Mouse (Mus musculus) fibroblast of lung, adult 2 months (primary cell): ENCODE results near the gene Cldn4.

Experiments used
- DNase-seq: peaks from one replicate; pipeline ENCODE4 v3.0.0-alpha.2; 2011; ENCODE audit warnings: low read depth

Cldn4 gene

DNA sequence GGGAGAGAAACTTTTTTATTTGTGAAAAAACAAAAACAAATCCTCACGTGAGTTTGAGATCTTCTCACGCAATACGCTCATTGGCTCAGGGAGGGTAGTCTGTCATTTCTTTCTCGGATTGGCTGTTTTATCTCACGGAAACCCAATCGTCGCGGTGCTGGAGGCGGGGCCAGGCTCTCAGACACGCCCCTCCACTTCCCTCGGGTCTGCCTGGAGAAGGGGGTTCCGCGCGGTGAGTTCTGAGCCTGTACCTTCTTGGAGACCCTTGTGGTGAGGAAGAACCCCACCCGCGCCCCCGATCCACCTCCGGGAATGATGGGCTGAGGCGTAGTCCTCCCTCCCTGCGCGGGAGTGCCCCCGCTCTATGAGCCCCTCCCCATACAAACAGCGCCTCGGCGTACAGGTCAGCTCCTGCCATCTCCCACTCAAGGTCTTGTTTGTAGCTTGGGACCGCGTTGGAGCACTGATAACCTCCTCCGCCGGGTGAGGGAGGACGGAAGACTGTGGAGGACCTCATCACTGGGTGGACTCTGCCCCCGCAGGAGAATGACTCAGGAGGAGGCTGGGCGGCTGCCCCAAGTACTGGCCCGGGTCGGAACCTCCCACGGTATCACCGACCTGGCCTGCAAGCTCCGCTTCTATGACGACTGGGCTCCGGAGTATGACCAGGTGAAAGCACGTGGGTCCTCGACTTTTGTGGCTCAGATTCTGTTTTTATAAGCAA lies 14.4 kb downstream of the Cldn4 start, which contains the start of gene Mettl27:
Mettl27 (plus strand) TSS at position 190 of the 724 bp plus-strand sequence.
- DNase-seq: peak; percentile 81

DNA sequence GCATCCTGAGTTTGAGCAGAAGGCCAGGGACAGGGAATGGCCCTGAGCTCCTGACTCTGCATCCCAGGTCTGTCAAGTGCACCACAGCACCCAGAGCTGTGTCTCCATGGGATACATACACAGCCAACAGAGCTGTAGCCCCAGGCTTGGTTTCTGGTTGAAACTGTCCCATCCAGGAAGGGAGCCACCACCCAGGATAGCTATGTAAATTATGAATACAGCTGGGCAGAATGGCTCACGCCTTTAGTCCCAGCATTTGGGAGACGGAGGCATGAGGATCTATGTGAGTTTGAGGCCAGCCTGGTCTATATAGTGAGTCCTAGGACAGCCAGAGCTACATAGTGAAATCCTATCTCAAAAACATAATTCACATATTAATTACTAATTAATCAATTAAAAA lies 16.7 kb downstream of the Cldn4 start:
- no peak for DNase-seq

GRCm38 (mm10) chr5:134926726-134927125 lies 20.0 kb downstream of the Cldn4 start:
- DNase-seq: no peak

DNA sequence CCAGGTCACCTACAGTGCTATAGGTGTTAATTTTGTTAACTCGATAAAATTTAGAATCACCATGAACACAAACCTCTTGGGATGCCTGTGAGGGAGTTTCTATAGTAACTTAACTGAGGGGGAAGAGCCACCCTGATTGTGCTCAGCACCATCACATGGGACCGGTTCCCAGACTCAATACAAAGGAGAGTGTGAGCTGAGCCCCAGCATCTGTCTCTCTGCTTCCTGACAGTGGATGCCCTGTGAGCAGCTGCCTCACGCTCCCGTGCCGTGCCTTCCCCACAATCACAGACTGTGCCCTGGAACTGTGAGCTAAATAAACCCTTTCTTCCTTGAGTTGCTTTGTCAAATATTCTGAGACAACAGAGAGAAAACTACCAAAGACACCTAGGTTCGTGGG lies 23.6 kb downstream of the Cldn4 start:
- DNase-seq: no peak

- DNase-seq: no peak
These were observed 25.6 kb downstream of the Cldn4 start for GRCm38 (mm10) chr5:134921106-134921505.

DNA sequence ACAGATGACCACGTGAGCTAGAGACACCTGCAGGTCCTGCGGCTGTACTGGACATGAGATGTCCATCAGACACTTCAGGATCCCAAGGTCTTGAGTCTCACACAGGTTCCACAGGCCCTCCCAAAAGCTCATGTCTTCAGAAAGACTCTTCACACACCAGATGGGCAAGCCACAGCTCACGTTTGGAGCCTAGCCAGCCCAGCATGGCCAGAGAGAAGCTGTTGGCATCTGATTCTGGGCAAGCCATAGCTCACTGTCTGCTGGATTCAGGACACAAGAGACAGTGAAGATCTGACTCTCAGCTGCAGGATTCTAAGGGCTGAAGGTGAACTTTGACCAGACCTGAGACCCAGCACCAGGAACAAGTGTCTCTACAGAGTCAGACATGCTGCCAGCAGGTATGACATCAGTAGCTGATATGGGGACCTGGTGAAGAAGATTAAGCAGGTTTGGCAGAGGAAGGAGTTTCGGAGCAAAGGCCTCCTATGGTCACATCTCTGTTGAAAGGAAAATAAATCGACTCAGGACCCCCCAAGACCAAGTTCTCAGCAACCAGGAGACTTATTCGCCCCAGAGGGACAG lies 26.5 kb downstream of the Cldn4 start:
- DNase-seq: no peak

- DNase-seq: no peak
These were observed 27.6 kb downstream of the Cldn4 start for GRCm38 (mm10) chr5:134919097-134919496.

- DNase-seq: no peak
These were observed 28.5 kb downstream of the Cldn4 start for GRCm38 (mm10) chr5:134918071-134918832.

DNA sequence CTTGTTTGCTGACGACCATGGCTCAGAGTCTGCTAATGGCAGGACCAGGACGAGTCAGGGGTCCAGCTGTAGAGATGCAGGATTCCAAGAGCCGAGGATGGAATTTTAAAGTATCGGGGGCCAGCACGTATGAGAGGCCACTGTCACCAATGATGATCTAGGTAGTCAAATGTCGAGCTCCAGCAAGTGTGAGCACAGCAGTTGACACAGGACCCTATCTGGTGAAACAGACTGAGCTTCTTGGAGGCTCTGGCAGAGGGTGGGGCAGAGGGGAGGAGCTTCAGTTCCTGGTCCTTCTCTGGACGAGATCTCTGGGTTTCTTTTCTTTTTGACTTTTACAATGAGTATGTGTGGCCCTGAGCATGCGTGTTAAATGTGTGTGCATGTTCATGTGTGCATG lies 31.4 kb downstream of the Cldn4 start, which contains the start of gene Cldn13:
Cldn13 (minus strand) TSS at position 216 of the 400 bp plus-strand sequence.
- DNase-seq: no peak

DNA sequence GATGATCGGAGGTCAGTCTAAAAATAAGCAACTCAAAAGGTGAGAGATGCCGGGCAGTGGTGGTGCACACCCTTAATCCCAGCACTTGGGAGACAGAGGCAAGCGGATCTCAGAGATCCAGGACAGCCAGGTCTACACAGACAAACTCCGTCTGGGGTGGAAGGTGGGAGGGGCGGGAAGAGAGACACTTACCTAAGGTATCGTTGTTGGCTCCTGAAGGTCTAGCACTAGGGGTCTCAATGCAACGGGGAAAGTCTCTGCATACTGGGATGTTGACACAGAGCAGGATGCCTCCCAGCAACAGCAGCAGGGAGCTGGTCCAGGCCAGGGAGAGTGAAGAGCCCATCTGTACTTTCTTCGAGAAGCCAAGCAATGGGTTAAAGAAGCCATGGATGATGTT lies 32.2 kb downstream of the Cldn4 start:
- no peak for DNase-seq

GRCm38 (mm10) chr5:134913753-134914152 lies 33.0 kb downstream of the Cldn4 start:
- no peak for DNase-seq

DNA sequence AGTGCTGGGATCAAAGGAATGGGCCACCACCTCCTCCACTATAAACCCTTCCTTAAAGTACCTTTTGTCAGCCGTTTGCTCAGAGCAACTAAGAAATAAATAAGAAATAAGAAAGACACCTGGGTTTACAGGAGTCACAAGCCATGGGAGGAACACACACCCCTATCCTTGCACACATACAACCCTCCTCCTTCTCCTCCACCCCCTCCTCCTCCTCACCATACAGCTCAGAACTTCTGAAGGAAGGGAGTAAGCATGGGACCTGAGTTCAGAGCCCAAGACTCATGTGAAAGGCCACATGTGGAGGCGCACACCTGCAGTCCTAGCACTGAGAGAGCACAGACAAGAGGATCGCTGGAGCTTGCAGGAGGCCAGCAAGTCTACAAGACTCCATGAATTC lies 33.4 kb downstream of the Cldn4 start:
- no peak for DNase-seq

DNA sequence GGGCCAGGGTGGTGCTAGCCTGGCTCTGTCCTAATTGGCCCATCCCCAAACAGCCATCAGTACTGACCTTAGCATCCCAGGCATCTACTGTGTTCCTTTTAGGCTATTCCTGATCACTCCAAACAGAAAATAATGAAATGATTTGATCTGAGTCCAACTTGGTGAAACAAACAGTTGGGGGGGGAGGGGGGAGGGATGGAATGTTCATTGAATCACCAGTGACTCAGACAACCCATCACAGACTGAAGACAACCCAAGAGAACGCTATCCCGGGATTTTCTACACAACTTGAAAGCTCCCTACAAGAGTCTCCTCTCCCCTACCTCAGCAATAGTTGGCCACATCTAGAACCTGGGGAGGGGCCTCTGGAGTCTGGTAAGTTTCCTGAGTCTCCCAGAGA lies 34.8 kb downstream of the Cldn4 start:
- DNase-seq: no peak

- peak; percentile 79 for DNase-seq
These were observed 39.6 kb downstream of the Cldn4 start for GRCm38 (mm10) chr5:134907135-134907534.

GRCm38 (mm10) chr5:134906633-134907032 lies 40.1 kb downstream of the Cldn4 start, which contains the start of gene Tmem270:
Gene Tmem270, minus strand, starts transcription at chr5:134906733.
- DNase-seq: no peak

GRCm38 (mm10) chr5:134901644-134902027 lies 45.1 kb downstream of the Cldn4 start:
- DNase-seq: no peak

DNA sequence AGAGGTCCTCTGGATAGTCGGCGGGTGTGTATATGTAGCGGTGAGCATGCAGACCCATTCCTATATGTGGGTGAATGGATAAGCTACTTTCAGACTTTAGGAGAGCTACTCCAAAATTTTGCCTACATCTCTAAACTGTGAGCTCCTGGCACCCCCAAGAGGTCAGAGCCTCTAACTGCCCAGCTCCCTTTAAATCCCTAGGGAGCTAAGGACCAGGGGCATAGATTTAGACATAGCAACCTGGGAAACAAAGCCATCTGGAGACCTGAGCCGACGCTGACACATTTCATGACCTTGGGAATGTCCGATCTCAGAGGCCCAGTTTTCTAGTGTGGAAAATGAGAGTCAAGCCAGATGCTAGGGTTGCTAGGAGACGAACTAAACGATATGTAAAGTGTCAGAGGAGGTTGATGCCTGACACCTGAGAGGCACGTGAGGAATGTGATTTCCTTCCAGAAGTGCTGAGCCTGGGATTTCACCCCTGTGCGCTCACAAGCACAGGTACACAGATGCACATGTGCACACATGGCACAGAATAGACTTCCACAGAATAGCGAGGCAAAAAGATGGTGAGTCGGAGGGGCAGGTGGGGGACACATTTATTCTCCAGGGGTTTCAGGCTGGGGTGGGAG lies 45.6 kb downstream of the Cldn4 start:
- no peak for DNase-seq

DNA sequence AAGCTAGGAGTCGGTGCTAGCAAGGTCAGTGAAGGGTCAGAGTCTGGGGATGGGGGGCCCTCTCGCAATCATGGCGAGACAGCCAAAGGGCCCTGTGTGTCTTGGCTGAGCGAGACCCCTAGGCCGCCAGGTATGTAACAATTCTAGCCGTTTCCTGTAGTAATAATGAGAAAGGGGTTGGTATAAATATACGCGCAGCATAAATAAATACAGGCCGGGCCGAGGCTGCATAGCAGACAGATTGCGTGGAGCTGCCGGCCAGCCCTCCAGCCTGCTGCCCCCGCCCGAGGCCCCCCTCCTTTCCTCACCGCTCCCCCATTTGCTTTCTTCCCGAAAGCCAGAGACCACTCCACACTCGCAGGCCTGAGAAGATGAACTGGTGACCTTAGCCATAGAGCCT lies 49.1 kb downstream of the Cldn4 start:
- no peak for DNase-seq

- DNase-seq: no peak
These were observed 49.8 kb downstream of the Cldn4 start for GRCm38 (mm10) chr5:134896965-134897364.

GRCm38 (mm10) chr5:134895291-134895690 lies 51.4 kb downstream of the Cldn4 start:
- no peak for DNase-seq
